Mouse (Mus musculus) right cerebral cortex, postnatal 14 days (tissue): ENCODE data around the gene Hoxc12.

Source experiments
- DNase-seq: peaks from one replicate; pipeline ENCODE4 v3.0.0; 2022

Gene Hoxc12

DNA sequence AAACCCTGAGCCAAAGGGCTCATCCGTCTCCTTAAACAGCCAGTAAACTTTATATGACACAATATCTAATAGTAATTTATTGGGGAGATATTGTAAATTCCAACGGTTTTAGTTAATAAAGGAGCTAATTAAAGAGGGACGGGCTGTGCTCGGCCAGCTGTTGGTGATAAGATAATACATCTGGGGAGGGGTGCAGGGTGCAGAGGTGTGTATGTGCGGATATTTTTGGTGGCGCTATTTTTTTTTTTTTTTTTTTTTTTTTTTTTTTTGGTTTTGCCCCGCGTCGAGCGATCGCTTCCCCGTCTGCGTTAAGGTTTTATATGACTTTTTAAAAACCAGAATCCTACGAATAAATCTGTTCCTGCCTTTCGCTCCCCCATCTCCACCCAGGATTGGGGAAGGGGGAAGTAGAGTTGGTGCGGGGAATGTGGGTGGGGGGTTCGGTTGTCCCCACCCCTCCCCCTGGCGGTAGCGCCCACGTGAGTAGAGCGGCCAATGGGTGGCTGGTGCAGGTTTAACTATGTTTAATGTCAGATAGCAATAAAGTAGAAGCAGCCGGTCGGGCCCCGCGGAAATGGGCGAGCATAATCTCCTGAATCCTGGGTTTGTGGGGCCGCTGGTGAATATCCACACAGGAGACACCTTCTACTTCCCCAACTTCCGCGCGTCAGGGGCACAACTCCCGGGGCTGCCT is at the start of gene Hoxc12:
Hoxc12 (plus strand) TSS at position 479 of the 694 bp plus-strand sequence.
- no peak for DNase-seq

DNA sequence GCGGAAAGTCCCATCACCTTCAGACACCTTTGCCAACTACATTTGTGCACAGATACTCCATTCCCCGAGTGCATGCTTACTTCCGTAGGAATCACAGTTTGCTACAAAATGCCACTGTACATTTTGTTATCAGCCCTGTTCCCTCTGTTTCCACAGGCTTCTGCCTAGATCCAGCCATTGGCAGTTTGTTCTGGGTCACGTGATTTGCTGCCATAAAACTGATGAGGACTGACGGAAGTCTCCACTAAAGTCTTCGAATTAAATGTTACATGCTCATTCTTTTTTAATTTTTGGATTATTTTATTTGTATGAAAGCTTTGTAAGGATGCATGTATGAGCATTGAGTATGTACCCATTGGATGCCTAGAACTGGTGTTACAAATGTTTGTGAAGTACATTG is 41.4 kb upstream of the Hoxc12 start:
- DNase-seq = no peak

DNA sequence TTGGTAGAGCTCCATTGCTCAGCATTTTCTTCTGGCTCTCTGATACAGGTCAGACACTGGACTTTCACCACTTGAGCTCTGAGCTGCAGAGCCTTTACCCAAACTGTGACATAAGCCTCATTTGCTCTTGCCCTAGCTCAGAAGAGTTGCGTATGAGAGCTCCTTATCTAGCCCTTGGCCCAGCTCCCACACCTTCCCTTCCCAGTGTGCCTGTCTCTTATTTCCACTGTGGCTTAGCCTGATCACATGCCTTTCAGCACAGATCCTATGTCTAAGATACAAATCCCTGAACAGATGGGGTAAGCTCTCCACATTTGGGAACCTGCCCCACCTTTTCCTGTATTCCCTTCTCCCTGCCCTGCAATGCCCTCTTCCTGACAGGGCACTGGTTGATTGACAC is 31.6 kb upstream of the Hoxc12 start:
- no peak for DNase-seq

DNA sequence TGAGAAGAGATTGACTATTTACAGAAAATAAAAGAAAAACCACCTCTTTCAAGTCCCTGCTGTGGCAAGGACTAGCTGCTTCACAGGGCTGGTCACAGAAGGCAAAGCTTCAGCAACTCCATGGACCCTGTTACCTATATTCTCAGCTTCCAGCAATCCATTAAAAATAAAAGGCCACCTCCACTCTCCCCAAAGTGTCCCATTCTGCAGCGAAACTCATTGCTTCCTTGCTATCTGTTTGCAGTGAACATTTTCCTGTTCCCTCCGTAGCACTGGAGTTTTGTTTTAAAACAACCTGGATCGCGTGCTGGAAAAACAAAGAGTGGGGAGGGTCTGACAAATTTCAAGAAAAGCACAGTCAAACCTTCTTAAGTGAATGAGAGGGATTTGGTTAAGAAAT is 27.0 kb upstream of the Hoxc12 start:
- DNase-seq = no peak

DNA sequence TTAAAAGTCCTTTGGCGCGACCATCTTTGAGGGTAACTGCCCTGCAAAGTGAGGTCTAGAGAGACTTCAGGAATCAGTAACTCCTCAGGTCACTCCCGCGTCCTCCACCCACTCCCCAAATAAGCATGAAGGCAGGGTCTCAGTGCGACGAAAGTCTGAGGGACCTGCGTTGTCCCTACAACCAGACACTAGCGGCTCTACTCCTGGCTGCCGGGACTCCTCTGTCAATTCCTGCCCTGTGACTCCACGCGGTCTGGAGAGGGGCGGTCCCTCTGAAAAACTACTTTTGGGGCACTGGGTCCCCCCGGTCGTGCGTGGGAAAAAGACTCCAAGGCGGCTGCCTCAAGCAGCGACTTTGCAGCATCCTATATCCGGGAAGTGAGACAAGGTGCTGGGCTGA is 26.5 kb upstream of the Hoxc12 start:
- no peak for DNase-seq

DNA sequence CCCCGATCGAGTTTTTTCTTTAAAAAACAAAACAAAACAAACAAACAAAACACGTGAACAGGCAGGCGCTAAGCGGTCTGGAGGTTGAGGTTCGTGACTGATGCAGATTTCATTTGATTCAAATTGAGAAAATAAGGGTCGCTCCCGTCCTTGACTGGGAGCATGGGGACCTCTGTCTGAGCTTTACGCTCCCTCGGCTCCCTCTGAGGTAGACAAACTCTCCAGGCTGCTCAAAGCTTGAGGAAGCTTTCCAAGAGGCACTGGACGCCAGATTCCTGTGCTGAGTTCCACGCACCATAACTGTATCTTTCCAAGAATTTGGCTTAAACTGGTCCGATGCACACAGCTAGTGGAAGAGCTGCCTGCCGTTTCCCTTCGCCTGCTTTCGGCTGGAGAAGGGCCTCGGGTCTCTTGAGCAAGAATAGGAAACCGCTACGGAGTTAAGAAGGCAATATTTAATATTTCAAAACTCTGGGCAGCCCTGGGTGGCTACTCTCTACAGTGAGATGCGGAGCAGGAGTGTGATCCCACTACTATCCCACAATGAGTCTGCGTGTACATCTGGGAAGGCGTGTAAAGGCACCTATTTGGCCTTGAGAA is 26.0 kb upstream of the Hoxc12 start:
- no peak for DNase-seq

DNA sequence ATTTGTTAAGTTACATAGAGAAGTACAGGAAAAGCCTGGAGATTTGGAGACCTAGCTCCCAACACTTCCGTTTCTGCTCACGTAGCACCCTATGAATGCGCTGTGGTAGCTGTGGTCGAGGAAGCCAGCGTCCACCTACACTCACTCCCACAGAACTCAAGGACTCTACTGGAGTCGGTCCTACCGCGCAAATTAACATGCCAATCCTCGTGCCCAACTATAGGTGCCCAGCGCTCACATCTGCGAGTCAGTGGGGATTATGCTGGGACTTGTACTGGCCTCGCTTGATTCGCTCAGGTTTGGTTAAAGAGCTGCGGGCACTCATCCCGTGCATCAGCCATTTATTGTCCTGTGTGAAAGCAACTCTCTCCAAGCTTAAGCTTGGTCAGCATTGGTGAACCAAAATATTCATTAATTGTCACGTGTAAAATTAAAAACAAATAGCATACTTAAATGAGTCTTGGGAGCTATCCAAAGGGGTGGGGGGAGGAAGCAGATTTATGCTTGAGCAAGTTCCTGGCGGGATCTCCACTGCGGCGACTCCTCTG is 23.4 kb upstream of the Hoxc12 start:
- DNase-seq = no peak

DNA sequence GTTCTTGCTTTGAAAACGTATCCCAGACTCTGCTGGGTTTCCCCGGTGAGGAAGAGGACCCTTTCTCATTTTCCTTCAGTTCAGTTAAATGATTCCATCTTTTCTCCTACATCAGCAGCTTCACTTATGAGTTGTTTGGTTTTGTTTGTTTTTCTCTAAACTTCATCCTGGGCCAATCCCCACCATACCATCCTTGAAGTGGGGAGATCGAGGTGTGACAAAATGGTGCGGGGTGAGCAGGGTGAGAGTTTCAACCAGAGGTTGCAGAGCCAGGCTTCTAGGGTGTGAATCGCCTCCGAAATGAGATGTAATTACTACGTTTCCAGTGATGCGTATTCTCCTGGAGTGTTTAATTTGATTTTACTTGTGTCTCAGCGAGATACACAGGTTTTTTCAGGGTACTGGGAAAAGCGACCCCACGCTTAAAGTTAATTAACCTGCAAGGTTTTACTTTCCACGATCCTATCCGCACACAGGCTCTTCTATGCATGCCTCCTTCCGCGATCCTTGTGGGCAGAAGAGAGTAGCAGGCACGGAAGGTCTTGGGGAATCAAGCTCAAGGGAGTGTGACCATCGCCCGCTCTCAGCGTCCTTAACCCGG is 18.5 kb upstream of the Hoxc12 start:
- DNase-seq = no peak

DNA sequence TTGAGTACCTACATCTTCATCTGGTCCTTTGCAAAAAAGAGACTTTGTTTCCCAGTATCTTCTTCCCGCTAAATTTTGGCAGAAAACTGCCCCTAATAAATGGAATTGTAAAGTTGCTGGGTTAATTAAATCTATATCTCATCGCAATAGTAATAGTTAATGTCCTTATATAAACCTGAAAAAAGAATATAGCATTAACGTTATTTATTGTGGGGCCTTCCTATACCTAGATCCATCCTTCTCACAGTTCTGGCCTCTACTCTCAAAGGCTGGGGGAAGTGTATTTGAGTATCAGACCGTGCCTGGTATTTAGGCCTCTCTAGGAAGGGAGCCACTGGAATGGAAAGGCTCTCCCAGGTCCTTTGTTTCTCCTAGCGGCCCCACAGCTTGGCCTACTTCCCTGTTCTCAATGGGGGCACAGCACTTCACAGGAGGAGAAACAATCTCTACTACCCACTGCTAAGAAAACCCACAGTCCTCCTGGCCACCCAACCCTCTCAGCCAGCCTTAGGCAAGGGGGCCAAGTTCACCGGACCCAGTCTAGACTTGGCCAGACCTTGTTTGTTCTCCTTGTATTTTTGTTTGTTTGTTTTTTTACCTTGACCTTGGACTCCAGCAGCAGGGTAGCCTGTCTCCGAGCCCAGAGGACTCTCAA is 17.8 kb upstream of the Hoxc12 start:
- no peak for DNase-seq

DNA sequence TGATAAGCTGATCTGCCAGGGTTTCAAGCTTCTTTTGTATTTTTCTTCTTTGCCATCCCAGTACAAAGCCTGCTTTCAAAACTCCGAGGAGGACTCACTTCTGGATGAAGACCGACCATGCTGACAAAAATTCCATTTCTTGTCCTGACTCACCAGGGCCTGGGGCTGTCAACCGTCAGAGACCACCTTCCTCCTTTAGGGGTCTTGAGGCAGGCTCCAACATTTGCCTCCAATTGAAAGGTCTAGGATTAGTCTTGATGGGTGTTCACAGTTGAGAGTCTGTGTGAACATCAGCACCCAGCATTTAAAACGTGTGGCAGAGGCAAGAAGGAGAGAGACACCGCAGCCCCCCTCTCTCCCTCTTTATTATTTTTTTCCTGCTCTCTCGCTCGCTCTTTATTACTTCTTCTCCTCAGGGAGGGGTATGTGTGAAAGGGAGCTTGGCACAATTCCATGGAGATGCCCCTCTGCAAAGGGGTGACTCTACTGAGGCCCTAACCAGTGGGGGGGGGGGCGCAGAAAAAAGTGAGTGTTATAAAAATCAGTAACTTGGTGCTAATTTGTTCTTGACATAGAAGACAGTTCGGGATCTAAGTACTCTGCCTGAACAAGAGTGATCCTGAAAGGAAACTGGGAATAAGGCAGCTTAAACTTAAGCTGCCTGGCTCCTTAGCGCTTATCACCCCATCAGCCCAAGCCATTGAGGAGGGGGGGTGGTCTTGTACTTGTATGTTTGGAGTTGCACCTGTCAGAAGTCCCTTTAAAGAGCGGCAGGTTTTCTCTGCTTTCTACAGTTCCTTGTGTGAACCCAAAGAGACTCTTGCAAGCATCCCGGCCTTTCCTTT is 17.0 kb upstream of the Hoxc12 start:
- no peak for DNase-seq

DNA sequence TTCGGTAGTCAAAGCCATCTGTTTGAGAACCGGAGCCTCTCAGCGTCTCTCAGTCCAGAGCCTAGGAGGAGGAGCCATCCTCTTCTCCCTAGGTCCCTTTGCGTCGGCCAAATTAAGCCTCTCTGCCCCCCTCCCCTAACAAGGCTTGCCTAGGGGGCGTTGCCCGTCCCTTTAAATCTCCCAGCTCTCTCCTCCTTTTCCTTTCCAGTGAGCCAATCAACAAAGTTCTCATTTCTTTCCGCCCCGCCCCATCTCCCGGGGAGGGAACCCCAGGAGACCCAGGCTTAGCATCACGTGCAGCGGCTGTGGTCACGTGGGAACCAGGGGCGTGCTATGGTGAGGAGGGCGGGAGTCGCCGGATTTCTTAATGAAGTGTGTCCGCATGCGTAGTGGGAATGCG is 15.9 kb upstream of the Hoxc12 start:
- DNase-seq = no peak

DNA sequence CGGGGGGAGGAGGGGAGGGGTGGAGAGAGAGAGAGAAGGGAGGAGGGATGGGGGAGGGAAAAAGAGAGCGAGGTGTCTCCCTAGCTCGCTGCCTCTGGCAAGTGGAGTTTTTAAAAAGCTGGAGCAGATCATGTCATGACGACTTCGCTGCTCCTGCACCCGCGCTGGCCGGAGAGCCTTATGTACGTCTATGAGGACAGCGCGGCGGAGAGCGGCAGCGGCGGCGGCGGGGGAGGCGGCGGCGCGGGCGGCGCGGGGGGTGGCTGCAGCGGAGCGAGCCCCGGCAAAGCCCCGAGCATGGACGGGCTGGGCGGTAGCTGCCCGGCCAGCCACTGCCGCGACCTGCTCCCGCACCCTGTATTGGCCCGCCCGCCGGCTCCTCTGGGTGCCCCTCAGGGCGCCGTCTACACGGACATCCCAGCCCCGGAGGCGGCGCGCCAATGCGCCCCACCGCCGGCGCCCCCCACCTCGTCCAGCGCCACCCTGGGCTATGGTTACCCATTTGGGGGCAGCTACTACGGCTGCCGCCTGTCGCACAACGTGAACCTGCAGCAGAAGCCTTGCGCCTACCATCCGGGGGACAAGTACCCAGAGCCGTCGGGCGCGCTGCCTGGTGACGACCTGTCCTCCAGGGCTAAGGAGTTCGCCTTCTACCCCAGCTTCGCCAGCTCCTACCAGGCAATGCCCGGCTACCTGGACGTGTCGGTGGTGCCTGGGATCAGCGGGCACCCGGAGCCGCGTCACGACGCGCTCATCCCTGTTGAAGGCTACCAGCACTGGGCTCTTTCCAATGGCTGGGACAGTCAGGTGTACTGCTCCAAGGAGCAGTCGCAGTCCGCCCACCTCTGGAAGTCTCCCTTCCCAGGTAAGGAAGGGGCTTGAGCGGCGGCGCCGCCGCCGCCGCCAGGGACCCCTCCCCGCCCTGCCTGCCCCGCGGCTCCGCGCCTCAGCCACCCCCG is 15.2 kb upstream of the Hoxc12 start, which contains the start of gene Hoxc13:
Hoxc13 (plus strand) TSS at position 51 of the 959 bp plus-strand sequence.
- no peak for DNase-seq

DNA sequence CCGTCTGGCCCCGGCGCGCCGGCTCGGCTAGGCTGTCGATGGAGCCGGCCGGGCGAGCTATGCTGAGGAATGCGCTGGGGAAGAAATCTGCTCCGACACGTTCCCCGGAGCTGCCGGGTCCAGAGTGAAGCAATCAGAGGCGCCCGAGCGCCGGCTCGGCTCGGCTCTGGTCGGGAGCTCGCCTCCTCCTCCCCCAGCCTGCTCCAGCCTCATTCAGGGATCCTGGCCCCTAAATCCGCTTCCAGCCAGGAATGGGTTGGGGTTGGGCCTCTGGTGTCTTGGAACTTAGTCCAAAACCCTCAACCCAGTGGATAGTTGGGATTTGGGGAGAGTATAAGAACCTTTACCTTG is 14.6 kb upstream of the Hoxc12 start:
- no peak for DNase-seq

DNA sequence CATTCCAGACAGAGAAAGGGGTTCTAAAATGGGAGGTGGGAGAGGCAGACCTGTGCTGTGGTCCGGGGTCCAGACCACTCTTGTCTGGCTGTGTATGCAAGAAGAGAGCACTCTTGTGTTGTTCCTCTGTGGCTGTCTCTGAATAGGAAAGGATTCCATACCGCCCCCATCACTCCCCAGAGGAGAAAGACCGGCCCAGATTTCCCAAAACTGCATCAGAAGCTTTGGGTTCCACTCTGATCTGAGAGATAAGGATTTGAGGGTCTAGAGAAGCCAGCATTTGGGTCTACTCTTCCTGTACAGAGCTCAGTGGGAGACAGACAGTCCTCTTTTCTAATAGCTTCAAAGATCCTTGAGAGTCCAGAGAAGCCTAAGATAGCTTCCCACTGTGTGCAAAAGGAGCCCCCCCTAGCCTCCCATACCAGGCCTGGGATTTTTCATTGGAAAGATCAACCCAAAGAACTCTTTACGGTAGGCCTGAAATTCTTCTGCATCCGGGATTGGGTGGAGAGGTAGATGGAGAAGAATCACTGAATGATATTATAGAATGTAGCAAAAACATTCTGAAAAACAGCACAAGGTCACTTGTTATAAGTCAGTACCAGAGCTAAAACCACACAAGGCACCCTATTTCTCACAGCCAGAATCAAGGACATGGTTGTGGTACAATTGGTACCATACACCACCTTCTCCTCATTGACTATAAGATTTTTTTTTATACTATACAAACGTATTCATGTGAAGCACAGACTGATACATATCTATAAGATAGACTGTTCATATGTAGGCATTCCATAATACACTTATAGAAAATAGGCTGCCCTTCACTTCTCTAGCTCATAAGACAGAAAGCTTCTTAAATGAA is 13.7 kb upstream of the Hoxc12 start:
- DNase-seq = no peak

DNA sequence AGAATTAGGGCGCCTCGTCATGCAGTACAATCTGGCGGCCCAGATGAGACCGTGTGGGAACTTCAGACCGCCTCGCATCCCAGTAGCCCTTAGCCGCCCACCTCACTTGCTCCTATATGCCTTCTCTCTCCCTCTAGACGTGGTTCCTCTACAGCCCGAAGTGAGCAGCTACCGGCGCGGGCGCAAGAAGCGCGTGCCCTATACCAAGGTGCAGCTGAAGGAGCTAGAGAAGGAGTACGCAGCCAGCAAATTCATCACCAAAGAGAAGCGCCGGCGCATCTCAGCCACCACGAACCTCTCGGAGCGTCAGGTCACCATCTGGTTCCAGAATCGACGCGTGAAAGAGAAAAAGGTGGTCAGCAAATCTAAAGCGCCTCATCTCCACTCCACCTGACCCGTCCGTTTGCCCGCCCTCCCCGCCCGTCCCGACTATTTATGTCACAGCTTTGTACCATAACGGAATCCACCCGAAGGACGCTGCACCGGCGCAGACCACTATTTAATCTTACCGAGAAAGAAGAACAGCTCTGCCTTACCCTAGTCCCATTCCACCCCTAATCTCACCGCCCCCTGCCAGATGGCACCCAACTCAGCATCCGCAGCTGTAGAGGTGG is 9.4 kb upstream of the Hoxc12 start:
- no peak for DNase-seq

DNA sequence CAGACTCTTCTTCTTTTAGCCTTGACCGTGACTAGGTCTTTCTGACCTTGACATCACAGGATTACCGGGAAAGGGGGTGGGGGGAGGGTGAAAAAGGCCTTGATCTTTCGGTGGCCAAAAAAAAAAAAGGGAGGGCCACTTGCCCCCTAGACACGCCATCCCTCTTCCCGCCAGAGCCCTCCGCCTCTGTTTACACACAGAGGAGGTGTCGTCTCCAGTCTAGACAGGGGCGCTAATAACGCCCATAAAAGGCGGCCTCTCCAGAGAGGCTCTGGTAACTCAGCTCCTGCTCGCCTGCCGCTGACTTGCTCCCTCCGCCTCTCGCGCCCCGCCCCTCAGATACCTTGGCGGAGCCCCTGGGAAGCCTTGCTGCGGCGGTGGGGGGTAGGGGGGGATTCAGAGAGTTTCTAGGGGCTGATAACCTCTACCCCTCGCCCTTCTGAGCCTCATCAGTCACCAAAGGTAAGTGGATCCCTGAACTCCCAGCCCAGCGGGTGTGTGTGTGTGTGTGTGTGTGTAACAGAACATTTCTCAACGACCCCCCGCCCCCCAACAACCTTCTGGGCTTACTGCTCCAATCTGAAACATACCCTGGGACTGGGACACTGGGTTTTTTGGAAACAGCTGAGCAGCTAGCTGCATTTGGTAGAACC is 4.7 kb upstream of the Hoxc12 start:
- DNase-seq = no peak

DNA sequence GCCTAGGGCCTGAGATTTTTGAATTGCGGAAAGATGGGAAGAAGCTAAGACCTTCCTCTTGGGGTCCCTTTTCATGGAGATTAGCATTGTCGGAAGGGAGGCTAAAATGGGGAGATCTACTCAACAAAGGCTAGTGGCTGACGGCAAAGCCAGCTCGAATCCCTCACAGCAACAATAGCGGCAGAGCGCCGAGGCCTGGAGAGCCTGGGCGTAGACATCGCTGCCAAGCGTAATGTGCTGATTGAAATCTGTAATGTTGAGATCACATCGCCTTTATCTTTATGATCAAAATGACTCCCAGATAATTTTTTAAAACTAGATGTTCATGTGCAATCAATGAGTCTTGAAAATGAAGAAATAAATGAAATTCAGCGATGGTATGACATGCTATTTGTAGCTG is 2.1 kb upstream of the Hoxc12 start:
- DNase-seq = no peak

DNA sequence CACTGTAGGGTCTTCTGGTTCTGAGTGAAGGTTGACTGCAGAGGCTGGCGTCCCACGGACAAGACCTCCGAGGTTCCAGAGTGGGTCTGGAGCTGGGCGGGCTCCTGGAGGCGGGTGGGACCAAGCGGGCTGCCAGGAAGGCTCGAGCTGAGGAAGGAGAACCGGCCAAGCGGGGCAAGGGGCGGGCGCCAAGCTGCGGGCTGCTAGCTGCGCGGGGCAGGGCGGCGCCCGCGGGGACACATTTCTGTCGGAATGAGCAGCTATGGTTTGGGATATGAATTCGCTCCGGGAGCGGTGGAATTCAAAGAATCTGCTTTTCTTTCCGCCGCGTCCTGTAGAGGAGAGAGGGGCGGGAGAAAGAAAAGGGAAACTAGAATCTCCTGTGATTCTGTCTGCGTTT is 1.7 kb upstream of the Hoxc12 start:
- DNase-seq = no peak

DNA sequence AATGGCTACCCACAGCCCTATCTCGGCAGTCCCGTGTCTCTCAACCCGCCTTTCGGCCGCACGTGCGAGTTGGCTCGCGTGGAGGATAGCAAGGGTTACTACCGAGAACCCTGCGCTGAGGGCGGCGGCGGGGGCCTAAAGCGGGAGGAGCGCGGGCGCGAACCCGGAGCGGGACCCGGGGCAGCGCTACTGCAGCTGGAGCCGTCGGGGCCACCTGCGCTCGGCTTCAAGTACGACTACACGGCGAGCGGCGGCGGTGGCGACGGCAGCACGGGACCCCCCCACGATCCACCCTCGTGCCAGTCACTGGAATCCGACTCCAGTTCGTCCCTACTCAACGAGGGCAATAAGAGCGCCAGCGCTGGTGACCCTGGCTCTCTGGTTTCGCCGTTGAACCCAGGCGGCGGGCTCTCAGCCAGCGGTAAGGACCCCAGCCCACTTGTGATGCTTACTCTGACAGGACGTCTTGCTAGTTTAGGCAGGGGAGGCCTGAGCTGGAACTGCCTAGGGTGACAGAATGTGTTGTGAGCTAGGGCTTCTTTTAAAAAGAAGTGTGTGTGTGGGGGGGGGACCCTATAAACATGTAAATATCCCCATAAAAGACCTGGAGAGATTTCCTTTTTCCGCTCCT is 594 bp downstream of the Hoxc12 start:
- no peak for DNase-seq
